Mouse (Mus musculus) lung, postnatal 10 days (tissue): ENCODE results near the gene Ptger2.
"Not testable (repeated sequence)": the region's sequence is repeated elsewhere in the genome, so short reads cannot be mapped to it uniquely, and the experiment has no call there.

Experiments
- DNase-seq: peaks from one replicate; pipeline ENCODE4 v3.0.0; 2021

Gene Ptger2

DNA sequence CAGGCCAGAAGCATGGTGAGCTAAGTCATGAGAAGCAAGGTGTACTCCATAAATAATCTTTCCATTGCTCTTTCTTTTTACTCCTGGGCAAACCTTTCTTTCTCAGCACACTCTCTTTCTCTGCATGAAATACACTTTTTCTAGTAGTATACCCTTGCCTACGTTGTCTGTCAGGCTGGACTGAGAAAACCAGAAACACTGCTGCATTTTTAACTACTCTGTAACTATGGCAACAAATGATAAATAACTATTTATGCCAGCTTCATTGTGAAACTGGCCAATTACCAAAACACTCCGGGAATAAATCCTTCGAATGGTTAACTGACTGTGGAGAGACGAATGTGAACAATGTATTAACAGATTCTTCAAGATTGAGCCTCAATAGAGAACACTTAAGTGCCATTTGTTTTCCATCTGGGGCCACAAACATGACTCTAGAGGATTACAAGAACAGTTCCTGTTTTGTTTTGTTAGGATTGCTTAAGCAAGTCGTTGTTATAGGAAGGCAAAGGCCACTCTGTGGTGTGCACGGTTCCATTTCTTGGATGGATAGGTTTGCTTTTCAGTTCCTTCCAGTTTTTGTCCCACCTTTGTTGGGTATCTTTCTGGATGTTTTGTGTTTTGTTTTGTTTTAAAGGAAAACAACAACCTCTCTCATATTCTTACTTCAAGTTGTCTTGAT lies at the start of gene Ptger2:
Ptger2 (plus strand) TSS at position 522 of the 682 bp plus-strand sequence.
- DNase-seq = not testable (repeated sequence)

DNA sequence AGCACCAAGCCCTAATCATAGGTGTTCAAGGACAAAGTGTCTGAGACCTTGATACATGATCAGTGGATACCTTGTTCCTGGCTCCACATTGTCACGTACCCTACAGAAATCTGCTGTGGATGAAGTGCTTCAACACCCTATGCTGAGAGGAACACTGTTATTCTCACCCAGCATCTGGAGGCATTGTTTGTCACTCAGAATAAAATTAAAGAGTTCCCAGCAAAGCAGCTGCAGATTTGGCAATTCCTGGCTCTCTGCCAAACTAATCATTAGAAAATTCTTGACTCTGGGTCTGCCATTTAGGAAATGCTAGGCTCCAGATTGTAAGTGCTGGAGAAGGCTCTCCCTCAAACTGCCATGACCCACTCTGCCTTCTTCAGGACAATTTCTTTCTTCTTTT lies 27.2 kb upstream of the Ptger2 start:
- DNase-seq = peak; percentile 46

DNA sequence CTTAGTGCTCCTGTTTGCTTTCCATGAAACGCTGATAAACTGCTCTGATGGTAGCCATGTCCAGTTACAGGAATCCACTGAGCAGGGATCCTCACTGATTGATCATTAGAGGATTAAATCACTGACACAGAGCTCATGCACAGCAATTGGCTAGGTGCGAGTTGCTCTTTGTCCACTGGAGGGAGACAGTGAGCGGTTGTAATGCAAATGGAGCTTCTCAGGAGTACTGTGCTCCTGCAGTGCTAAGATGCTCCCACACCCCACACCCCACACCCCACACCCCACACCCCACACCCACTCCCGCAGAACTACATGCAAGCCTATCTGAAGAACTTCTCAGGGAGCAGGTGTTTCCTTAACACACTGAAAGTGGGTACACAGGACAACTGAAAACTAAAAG lies 10.7 kb upstream of the Ptger2 start:
- peak; percentile 69 for DNase-seq

- peak; percentile 69 for DNase-seq
Measured at GRCm38 (mm10) chr14:44979887-44980286, 8.1 kb upstream of the Ptger2 start.

DNA sequence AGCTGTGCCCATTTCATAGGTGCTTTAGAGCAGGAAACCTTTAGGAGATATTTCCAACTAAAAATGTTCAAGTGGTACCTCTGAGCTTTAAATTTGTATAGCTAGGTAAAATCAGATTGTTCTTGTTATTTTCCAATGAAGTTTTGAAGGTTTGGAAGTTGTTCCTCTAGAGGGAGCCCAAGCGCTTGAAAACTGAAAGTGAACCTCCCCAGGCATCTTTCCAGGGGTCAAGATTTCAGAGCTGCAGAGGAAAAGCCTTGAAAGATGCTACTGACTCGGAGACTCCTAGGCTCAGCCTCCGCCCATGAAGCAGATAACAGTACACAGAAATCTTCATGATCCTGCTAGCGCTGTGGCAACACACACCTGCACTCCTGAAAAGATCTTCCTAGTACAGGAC lies 6.5 kb upstream of the Ptger2 start:
- DNase-seq = peak; percentile 82

- no peak for DNase-seq
Measured at GRCm38 (mm10) chr14:44984106-44984505, 3.9 kb upstream of the Ptger2 start.

GRCm38 (mm10) chr14:44986248-44986647 lies 1.7 kb upstream of the Ptger2 start:
- DNase-seq = no peak

- peak; percentile 52 for DNase-seq
Measured at GRCm38 (mm10) chr14:44988456-44989016, 541 bp downstream of the Ptger2 start.

- DNase-seq = no peak
Measured at GRCm38 (mm10) chr14:44989017-44989721, 1.2 kb downstream of the Ptger2 start.

- no peak for DNase-seq
Measured at GRCm38 (mm10) chr14:44989751-44990150, 1.8 kb downstream of the Ptger2 start.

- DNase-seq = no peak
Measured at GRCm38 (mm10) chr14:44994337-44994736, 6.3 kb downstream of the Ptger2 start.

- DNase-seq = peak; percentile 65
Measured at GRCm38 (mm10) chr14:45000086-45000769, 12.2 kb downstream of the Ptger2 start.

GRCm38 (mm10) chr14:45005698-45006283 lies 17.8 kb downstream of the Ptger2 start:
- DNase-seq = no peak

- no peak for DNase-seq
Measured at GRCm38 (mm10) chr14:45009242-45009641, 21.2 kb downstream of the Ptger2 start.

DNA sequence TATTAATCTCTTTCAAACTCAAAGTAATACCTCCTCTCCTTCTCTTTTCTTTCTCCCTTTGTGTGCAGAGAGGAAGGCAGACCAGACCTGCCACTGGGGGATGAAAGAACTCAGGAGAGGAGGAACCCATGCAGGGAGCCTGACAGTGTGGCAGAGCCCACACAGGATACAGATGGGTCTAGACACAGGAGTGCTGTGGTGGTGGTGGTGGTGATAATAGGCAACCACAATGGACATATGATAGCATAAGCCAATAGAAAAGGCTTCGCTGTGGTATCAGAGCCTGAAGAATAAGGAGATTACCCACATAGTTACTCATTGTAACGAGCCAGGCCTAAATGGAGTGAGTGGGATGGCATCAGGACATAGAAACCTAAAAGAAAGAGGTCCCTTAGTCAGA lies 23.3 kb downstream of the Ptger2 start:
- no peak for DNase-seq

DNA sequence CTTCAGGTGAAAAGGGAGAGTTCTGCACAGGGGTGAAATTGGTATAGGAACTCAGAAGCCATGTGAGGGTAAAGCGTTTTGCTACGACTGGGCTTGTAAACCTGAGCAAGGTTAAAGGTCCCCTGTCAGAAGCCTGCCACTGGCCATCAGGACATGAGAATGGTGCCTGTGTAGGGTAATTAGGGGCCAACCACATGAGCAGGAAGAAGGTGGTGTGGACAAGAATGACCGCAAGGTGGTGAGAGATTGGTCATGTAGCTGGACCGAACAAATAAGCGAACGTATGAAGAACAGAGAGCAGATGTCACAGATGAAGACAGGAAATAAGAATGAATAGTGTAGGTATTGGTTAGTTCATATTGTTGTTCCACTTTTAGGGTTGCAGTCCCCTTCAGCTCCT lies 23.7 kb downstream of the Ptger2 start:
- no peak for DNase-seq

DNA sequence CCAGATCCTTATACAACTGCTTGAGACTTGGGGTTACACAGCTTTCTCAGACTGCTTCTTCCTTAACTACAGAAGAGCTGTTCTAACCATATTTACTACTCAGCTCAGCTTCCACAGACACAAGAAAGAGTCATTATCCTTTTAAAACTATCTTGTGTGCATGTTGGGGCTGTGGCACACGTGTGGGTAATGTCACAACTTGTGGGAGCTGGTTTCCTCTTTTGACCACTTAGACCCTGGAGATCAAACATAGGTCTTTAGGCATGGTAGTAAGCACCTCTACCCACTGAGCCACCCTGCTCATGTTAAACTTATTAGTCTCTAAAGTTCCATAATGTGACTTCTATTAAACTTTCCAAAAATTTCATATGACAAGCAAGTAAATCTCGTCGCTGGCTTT lies 33.6 kb downstream of the Ptger2 start:
- no peak for DNase-seq

GRCm38 (mm10) chr14:45034293-45034692 lies 46.3 kb downstream of the Ptger2 start:
- DNase-seq = no peak

GRCm38 (mm10) chr14:45036579-45036978 lies 48.6 kb downstream of the Ptger2 start:
- no peak for DNase-seq

DNA sequence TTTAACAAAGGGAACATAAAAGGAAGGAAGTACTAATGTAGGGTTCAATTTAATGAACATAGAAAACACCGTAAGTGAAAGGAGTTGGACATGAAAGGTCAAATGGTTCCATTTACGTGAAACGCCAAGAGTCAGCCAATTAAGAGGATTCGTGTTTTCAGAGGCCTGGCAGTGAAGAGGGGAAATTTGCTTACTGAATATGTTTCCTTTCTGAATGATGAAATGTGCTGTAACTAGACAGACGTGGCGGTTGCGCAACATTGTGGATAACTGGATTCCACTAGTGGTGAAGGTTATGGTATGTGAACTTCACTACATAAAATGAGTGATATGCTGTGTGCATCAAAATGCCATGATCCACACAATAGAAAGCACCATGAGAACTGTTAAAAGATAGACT lies 50.1 kb downstream of the Ptger2 start:
- peak; percentile 14 for DNase-seq

DNA sequence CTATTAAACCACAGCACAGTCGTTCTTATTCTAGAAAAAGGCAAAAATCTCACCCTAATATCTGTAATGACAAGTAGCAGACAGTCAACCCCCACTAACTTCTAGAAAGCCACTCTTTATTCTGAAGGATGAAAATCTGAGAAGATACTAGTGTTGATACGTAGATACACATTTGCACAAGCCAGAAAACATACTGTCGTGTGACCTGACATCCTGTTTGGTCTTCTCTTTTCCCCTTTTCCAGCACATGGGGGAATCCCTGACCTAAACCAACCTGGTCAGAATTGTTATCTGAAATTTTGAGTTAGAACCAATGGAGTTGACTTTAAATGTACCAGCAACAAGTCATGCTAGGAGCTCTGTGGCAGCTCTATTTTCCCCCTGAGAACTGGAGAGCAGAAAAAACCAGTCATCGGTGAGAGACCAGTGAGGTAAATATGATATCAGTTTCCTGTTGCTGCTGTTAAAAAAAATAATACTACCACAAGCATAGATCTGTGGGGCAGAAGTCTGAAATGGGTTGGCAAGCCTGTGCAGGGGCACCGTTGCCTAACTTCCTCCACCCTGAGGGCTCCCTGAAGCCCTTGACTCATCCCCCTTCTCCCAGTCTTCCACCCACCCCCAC lies 53.0 kb downstream of the Ptger2 start:
- no peak for DNase-seq

- DNase-seq = no peak
Measured at GRCm38 (mm10) chr14:45048128-45048527, 60.1 kb downstream of the Ptger2 start.
